Mouse (Mus musculus) liver, embryonic 16.5 days (tissue): ENCODE measurements at regions not wholly inside any gene's neighbourhood (a gene's known extent, or its start where the extent isn't known, plus 50 kb on each side); places are given as distances from the start of the nearest gene placed in this dataset.
A peak's percentile ranks its signal among the peaks of the same experiment; 100 is the strongest.

Experiments
- ATAC-seq: fragments of 200-750 bp; cut with Nextera tagmentation; 2 replicates; pipeline ENCODE4 v1.8.0; 2017; ENCODE audit warnings: low read depth, mild to moderate bottlenecking, moderate number of reproducible peaks, moderate library complexity
- H3K27ac ChIP-seq: fragments of 300-500 bp; sonication (generic); 2 replicates; pipeline ENCODE4 v1.5.1; 2014; ENCODE audit warnings: mild to moderate bottlenecking, low read length
- H3K27me3 ChIP-seq: fragments of 300-500 bp; sonication (generic); 2 replicates; pipeline ENCODE4 v1.6.1; 2014; ENCODE audit warnings: low read depth, low read length, mixed read lengths; ENCODE audit not compliant: control insufficient read depth, insufficient read depth
- H3K36me3 ChIP-seq: fragments of 300-500 bp; sonication (generic); 2 replicates; pipeline ENCODE4 v1.6.1; 2014; ENCODE audit warnings: mild to moderate bottlenecking; ENCODE audit not compliant: control insufficient read depth, insufficient read depth
- H3K4me1 ChIP-seq: fragments of 300-500 bp; sonication (generic); 2 replicates; pipeline ENCODE4 v1.6.1; 2014; ENCODE audit warnings: low read depth, low read length, mixed read lengths; ENCODE audit not compliant: control insufficient read depth
- H3K4me2 ChIP-seq: fragments of 300-500 bp; sonication (generic); 2 replicates; pipeline ENCODE4 v1.6.1; 2014; ENCODE audit warnings: low read depth, low read length, mixed read lengths
- H3K4me3 ChIP-seq: fragments of 300-500 bp; sonication (generic); 2 replicates; pipeline ENCODE4 v1.5.1; 2014; ENCODE audit warnings: low read depth, mild to moderate bottlenecking, low read length
- H3K9ac ChIP-seq: fragments of 300-500 bp; sonication (generic); 2 replicates; pipeline ENCODE4 v1.6.1; 2014; ENCODE audit warnings: low read depth, low read length
- H3K9me3 ChIP-seq: fragments of 300-500 bp; sonication (generic); replicated peaks from 2 replicates; pipeline ENCODE4 v1.6.1; 2016; ENCODE audit warnings: low read length; ENCODE audit not compliant: control insufficient read depth
- WGBS: fragments of 180-500 bp; shearing (Covaris S2); extraction: QIAGEN DNeasy Blood & Tissue Kit; methylation state at CpG from one replicate; pipeline ENCODE4 v1.1.7; 2014; ENCODE audit not compliant: insufficient replicate concordance; 5-methylcytosine and 5-hydroxymethylcytosine counted together

DNA sequence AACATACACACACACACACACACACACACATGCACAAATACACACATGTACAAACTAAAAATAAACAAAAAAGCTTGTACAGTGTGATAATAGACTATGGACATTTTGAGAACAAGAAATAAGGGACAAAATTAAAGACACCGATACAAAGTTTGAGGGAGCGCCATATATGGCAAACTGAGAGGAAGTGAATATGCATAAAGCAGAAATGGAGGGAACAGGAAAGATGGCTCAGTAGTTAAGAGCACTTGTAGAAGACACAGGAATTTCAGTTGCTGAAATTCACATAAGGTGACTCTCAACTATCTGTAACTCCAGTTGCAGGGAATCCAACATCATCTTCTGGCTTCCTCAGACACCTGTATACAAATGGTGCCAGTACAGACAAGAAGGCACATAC, 200.2 kb upstream of the Fn1 start:
- ATAC-seq: no peak
- Histone ChIP-seq H3K4me1 (no peaks in the 10 kb centered on the region), H3K27me3 (no peaks in the 10 kb centered on the region), H3K4me2 (no peak overlapping the region), H3K36me3 (no peaks in the 10 kb centered on the region), H3K9me3 (no peaks in the 10 kb centered on the region), H3K4me3 (no peak overlapping the region), H3K9ac (no peak overlapping the region), H3K27ac (no peak overlapping the region)
- 68% methylated on average over 2 of the region's 2 CpGs for WGBS

- H3K9ac ChIP-seq: no peak overlapping the region
- H3K4me3 ChIP-seq: no peak overlapping the region
- H3K27me3 ChIP-seq: no peaks in the 10 kb centered on the region
- 62% methylated on average over 8 of the region's 8 CpGs for WGBS
- H3K36me3 ChIP-seq: no peaks in the 10 kb centered on the region
- no peak for ATAC-seq
- no peak overlapping the region for H3K4me2 ChIP-seq
- no peaks in the 10 kb centered on the region for H3K4me1 ChIP-seq
- H3K9me3 ChIP-seq: no peaks in the 10 kb centered on the region
- no peak overlapping the region for H3K27ac ChIP-seq
These were observed 198.3 kb upstream of the Fn1 start for GRCm38 (mm10) chr1:71851268-71851667.

GRCm38 (mm10) chr1:71848656-71849055, 195.7 kb upstream of the Fn1 start:
- WGBS: 74% methylated on average over 5 of the region's 5 CpGs

GRCm38 (mm10) chr1:71844938-71845685, 192.1 kb upstream of the Fn1 start:
- Histone ChIP-seq H3K9me3 (no peaks in the 10 kb centered on the region), H3K4me1 (no peaks in the 10 kb centered on the region), H3K27ac (no peak overlapping the region), H3K36me3 (no peaks in the 10 kb centered on the region), H3K27me3 (no peaks in the 10 kb centered on the region), H3K4me2 (no peak overlapping the region), H3K4me3 (no peak overlapping the region), H3K9ac (no peak overlapping the region)
- ATAC-seq: no peak
- 65% methylated on average over 16 of the region's 16 CpGs for WGBS

More at GRCm38 (mm10) chr1:71848656-71849055, 195.7 kb upstream of the Fn1 start:
- Histone ChIP-seq H3K36me3 (no peaks in the 10 kb centered on the region), H3K4me2 (no peak overlapping the region), H3K27me3 (no peaks in the 10 kb centered on the region), H3K27ac (no peak overlapping the region), H3K9me3 (no peaks in the 10 kb centered on the region), H3K9ac (no peak overlapping the region), H3K4me1 (no peaks in the 10 kb centered on the region), H3K4me3 (no peak overlapping the region)
- ATAC-seq: no peak

DNA sequence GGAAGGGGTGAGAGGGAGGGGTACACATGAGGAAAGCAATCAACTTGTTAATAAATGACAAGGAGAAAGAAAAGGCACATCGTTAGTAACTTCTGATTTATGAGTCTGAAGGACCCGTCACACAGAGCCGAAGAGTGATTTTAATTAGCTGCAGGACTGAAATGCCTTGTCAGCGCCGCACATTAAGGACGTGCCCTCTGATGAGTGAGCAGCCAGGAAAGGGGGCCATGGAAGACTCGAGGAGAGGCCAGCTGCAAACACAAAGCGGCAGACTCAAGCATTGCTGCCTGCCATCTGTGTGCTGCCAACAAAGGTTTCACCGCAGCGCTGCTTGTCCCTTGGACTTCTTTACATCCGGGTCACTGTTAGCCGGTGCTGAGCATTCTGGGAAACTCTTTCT, 184.8 kb upstream of the Fn1 start:
- no peak overlapping the region for H3K9ac ChIP-seq
- H3K36me3 ChIP-seq: no peaks in the 10 kb centered on the region
- H3K4me2 ChIP-seq: peak overlapping the region; percentile 18; the same call in 1 of the 2 replicates
- ATAC-seq: no peak
- no peaks in the 10 kb centered on the region for H3K4me1 ChIP-seq
- no peaks in the 10 kb centered on the region for H3K9me3 ChIP-seq
- no peaks in the 10 kb centered on the region for H3K27me3 ChIP-seq
- H3K4me3 ChIP-seq: no peak overlapping the region
- 64% methylated on average over 12 of the region's 12 CpGs for WGBS
- peak overlapping the region; percentile 54; the same call in 1 of the 2 replicates for H3K27ac ChIP-seq

GRCm38 (mm10) chr1:71837039-71837648, 184.1 kb upstream of the Fn1 start:
- Histone ChIP-seq H3K9ac (no peak overlapping the region), H3K4me2 (0 out of 2 replicates have a peak overlapping the region, but pooled peaks have one; percentile 18), H3K9me3 (no peaks in the 10 kb centered on the region), H3K27ac (peak overlapping the region; percentile 54; the same call in 1 of the 2 replicates), H3K4me3 (no peak overlapping the region; the same call in 1 of the 2 replicates), H3K36me3 (no peaks in the 10 kb centered on the region), H3K4me1 (no peaks in the 10 kb centered on the region), H3K27me3 (no peaks in the 10 kb centered on the region)
- no peak for ATAC-seq
- WGBS: 68% methylated on average over 20 of the region's 20 CpGs

DNA sequence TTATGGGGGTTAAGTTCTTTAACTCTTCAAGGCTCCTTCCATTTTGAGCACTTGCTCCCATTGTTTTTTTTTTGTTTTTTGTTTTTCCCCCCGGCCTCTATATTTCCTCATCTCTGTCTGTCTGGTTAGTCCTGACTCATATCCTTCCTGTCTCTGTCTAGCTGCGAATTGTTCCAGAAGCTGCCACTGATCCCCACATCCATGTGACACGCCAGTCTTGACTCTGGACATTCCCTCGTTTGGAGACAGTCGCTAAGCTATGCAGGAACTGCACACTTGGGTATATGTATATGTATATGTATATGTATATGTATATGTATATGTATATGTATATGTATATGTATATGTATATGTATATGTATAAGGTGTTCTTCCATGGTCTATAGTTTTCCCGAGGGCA, 177.4 kb upstream of the Fn1 start:
- Histone ChIP-seq H3K27me3 (no peaks in the 10 kb centered on the region), H3K36me3 (no peaks in the 10 kb centered on the region), H3K4me2 (no peak overlapping the region), H3K4me3 (no peak overlapping the region), H3K9me3 (no peaks in the 10 kb centered on the region), H3K9ac (no peak overlapping the region), H3K27ac (no peak overlapping the region), H3K4me1 (no peaks in the 10 kb centered on the region)
- no peak for ATAC-seq
- WGBS: 34% methylated on average over 6 of the region's 6 CpGs

GRCm38 (mm10) chr1:71824410-71824809, 171.4 kb upstream of the Fn1 start:
- no peak overlapping the region for H3K9ac ChIP-seq
- no peak for ATAC-seq
- WGBS: 63% methylated on average over 5 of the region's 5 CpGs
- H3K4me3 ChIP-seq: no peak overlapping the region
- no peak overlapping the region for H3K27ac ChIP-seq
- no peaks in the 10 kb centered on the region for H3K9me3 ChIP-seq
- H3K4me2 ChIP-seq: no peak overlapping the region
- H3K36me3 ChIP-seq: no peaks in the 10 kb centered on the region
- no peaks in the 10 kb centered on the region for H3K4me1 ChIP-seq
- H3K27me3 ChIP-seq: no peaks in the 10 kb centered on the region

GRCm38 (mm10) chr1:71822123-71822522, 169.1 kb upstream of the Fn1 start:
- WGBS: 55% methylated on average over 3 of the region's 3 CpGs
- Histone ChIP-seq H3K9me3 (no peaks in the 10 kb centered on the region), H3K36me3 (no peaks in the 10 kb centered on the region), H3K4me3 (no peak overlapping the region), H3K4me1 (no peaks in the 10 kb centered on the region), H3K27me3 (no peaks in the 10 kb centered on the region), H3K4me2 (no peak overlapping the region), H3K27ac (no peak overlapping the region), H3K9ac (no peak overlapping the region)
- ATAC-seq: no peak
